Mouse (Mus musculus): Measurements from ENCODE around the gene Eif3g. TPM values are rescaled to one million over a fixed set of nuclear protein-coding genes. Genes with fewer than 3 reads are reported as not detected.
A peak's percentile ranks its signal among the peaks of the same experiment; 100 is the strongest.

Gene Eif3g
- total RNA-seq (2014; rRNA removed) (95.7 and 102 TPM in 2 replicates), polyA plus RNA-seq (2015; fragmentation: Nextera tagmentation; extraction: Ambion mirVana) (227 and 232 TPM in 2 replicates)

DNA sequence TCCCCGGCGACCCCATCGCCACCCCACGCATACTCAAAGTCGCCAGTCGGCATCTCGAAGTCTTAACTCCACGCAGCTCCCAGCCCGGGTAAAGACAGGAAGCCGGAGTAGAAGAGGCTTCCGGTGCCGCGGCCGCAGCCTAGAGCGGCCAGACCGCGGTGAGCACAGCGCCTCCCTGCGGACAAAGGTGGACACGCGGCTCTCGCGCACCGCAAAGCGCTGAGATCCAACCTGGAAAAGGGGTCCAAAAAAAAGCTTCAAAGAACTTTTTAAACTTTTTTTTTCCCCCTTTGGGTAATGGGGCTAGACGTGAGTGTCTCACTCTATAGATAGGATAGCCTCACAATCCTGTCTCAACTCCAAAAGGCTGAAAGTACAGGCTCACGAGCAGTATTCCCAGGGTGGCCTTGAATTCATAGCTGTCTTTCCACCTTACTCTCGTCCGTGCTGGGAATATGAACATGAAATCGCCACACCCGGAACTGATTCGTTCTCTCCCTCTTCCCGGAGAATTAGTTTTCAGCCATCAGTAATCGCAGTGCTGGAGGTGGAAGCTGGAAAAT, at the start of gene Eif3g:
TSS of gene Eif3g (minus strand) at position 113 of the 563 bp plus-strand sequence.
- H3K4me2 ChIP-seq (ENCODE audit: low read depth, low read length, poor library complexity, severe bottlenecking), result peak within 1 kb of the TSS; percentile 65
- peak within 1 kb of the TSS; percentile 91 for H3K9ac ChIP-seq (replicated peaks; ENCODE audit: low read length, poor library complexity, severe bottlenecking)
- no peaks in the 10 kb centered on the region for H3K27me3 ChIP-seq (ENCODE audit: insufficient read depth, low read length)
- WGBS, result 4% methylated on average over 34 of the region's 34 CpGs
- H3K9me3 ChIP-seq (ENCODE audit: low read length), result no peaks in the 10 kb centered on the region
- H3K4me1 ChIP-seq (ENCODE audit: insufficient read depth, low read length), result peaks cover 4% of the 10 kb centered on the region
- peaks cover 23% of the 10 kb centered on the region for H3K36me3 ChIP-seq (ENCODE audit: insufficient read depth, low read length)
- peak; percentile 82 for ATAC-seq (ENCODE audit: low FRiP score)
- peak; percentile 89 for DNase-seq (ENCODE audit: low spot score)
- peak; percentile 96 for TF ChIP-seq CTCF (IDR thresholded peaks at IDR 0.05)
- peak within 1 kb of the TSS; percentile 34; the same call in 1 of the 2 replicates for H3K27ac ChIP-seq (ENCODE audit: low read depth, low read length)
- peak within 1 kb of the TSS; percentile 93 for H3K4me3 ChIP-seq (ENCODE audit: low read depth, low read length)

DNA sequence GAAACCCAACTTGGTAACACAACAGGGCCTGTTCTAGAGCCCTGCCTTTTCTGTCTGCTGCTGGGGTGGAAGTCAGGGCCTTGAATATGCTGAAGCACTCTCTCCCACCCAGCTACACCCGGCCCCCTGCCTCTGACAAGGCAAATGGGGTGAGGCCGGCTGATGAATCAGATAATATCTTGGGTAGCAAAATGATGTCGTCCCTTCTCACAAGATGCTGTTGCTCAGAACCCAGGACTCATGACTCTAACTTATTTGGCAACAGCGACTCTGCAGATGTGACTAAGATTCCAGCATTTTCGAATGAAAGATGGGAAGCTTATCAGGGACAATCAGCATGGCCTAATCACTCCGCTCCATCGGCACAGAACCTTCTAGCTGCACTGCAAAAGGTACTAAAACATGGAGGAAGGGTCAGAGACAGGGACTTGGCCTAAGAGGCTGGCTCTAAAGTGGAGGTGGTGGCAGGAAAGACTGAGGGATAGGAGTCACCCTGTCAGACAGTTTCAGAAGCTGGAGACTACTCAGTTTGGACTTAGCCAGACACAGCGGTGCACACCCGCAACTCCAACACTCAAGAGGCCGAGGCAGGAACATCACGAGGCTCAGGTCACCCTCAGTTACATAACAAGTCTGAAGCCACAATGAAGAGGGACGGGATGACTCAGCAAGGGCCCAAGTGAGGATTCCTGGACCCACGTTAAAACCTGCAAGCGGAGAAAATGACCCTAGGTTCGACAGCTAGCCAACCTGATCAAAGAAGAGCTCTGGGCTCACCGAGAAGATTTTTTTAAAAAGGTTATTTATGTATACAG, 47.9 kb upstream of the Eif3g start:
- Histone ChIP-seq H3K36me3 (ENCODE audit: insufficient read depth, low read length) (peaks cover 4% of the 10 kb centered on the region), H3K9ac (replicated peaks; ENCODE audit: low read length, poor library complexity, severe bottlenecking) (no peak overlapping the region), H3K4me3 (ENCODE audit: low read depth, low read length) (no peak overlapping the region), H3K27ac (ENCODE audit: low read depth, low read length) (no peak overlapping the region), H3K4me1 (ENCODE audit: insufficient read depth, low read length) (peaks cover 6% of the 10 kb centered on the region), H3K9me3 (ENCODE audit: low read length) (no peaks in the 10 kb centered on the region), H3K27me3 (ENCODE audit: insufficient read depth, low read length) (no peaks in the 10 kb centered on the region), H3K4me2 (ENCODE audit: low read depth, low read length, poor library complexity, severe bottlenecking) (no peak overlapping the region)
- TF ChIP-seq CTCF (IDR thresholded peaks at IDR 0.05), result no peak
- no peak for ATAC-seq (ENCODE audit: low FRiP score)
- DNase-seq (ENCODE audit: low spot score), result no peak
- 87% methylated on average over 16 of the region's 16 CpGs for WGBS

DNA sequence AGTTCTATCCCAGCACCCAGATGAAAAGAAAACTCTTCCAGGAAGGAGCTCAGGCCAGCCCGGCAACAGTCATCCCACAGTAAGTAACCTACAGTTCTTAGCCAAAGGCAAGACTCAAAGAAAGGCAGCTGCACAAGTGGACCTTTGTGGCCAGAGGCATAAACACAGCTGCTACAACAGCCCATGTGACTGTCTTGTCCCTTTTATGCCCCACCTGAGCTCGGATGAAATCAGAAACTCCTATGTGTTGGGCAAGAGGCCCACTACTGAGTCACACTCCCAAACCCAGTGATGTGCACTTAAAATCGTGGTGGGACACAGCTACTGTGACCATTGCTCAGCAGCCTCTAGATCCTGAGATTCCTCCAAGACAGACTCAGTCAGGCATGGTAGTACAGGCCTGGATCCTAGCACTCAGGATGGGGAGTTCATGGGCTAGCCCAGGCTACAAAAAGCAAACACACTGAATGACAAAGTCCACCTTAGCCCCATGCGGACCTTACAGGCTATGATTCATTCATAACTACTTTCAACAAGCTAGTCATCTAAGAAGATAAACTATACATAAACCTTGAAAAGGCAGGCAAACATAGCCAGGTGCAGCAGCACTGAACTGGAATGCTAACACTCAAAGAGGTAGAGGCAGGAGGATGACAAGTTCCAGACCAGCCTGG, 46.4 kb upstream of the Eif3g start:
- no peak overlapping the region for H3K4me2 ChIP-seq (ENCODE audit: low read depth, low read length, poor library complexity, severe bottlenecking)
- peaks cover 19% of the 10 kb centered on the region for H3K36me3 ChIP-seq (ENCODE audit: insufficient read depth, low read length)
- DNase-seq (ENCODE audit: low spot score) (no peak), ATAC-seq (ENCODE audit: low FRiP score) (no peak)
- TF ChIP-seq CTCF (IDR thresholded peaks at IDR 0.05), result no peak
- H3K4me3 ChIP-seq (ENCODE audit: low read depth, low read length), result no peak overlapping the region
- no peaks in the 10 kb centered on the region for H3K27me3 ChIP-seq (ENCODE audit: insufficient read depth, low read length)
- H3K4me1 ChIP-seq (ENCODE audit: insufficient read depth, low read length), result no peaks in the 10 kb centered on the region
- no peak overlapping the region for H3K9ac ChIP-seq (replicated peaks; ENCODE audit: low read length, poor library complexity, severe bottlenecking)
- WGBS, result 66% methylated on average over 4 of the region's 4 CpGs
- H3K9me3 ChIP-seq (ENCODE audit: low read length), result no peaks in the 10 kb centered on the region
- H3K27ac ChIP-seq (ENCODE audit: low read depth, low read length), result no peak overlapping the region

DNA sequence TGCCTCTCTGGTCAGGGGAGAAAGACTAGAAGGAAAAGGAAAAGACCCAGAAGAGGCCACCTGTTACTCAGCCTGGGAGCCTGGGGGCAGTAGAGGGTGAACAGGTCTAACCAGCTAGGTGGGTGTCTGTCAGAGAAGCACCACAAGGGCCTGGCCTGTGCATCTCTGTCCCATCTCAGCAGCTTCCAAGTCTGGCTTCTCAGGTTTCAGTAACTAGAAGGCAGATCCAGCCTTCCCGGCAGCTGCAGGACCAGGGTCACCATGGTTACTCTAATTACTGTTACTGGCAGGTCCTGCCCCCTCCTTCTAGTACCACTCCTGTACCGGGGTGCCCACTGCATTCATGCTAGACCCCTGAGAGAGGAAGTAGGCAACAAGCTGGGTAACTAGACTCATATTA, 45.5 kb upstream of the Eif3g start:
- ATAC-seq (ENCODE audit: low FRiP score) (no peak), DNase-seq (ENCODE audit: low spot score) (no peak)
- TF ChIP-seq CTCF (IDR thresholded peaks at IDR 0.05), result no peak
- peaks cover 28% of the 10 kb centered on the region for H3K36me3 ChIP-seq (ENCODE audit: insufficient read depth, low read length)
- no peak overlapping the region for H3K4me3 ChIP-seq (ENCODE audit: low read depth, low read length)
- H3K4me2 ChIP-seq (ENCODE audit: low read depth, low read length, poor library complexity, severe bottlenecking), result no peak overlapping the region
- no peaks in the 10 kb centered on the region for H3K9me3 ChIP-seq (ENCODE audit: low read length)
- H3K9ac ChIP-seq (replicated peaks; ENCODE audit: low read length, poor library complexity, severe bottlenecking), result 0 out of 2 replicates have a peak overlapping the region, but pooled peaks have one; percentile 5
- no peak overlapping the region for H3K27ac ChIP-seq (ENCODE audit: low read depth, low read length)
- H3K4me1 ChIP-seq (ENCODE audit: insufficient read depth, low read length), result no peaks in the 10 kb centered on the region
- H3K27me3 ChIP-seq (ENCODE audit: insufficient read depth, low read length), result no peaks in the 10 kb centered on the region
- WGBS, result 9% methylated on average over 2 of the region's 2 CpGs

DNA sequence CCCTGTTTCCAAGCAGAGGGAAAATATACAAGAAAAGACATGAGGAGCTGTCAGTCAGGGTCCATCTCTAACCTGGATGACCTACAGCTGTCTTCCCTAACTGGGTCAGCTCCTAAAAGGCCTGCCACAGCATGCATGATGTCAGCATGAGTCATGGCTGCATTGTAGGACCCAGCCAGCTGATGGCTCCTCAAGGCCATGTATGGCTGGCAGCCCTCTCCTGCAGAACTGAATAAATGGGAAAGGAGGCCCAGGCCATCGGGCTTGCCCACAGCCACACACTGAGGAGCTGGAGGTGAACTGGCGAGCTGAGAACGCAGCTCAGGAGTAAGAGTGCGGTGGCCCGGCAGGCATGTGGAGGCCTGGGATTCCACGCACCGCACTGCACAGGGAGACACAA, 45.0 kb upstream of the Eif3g start:
- no peak for DNase-seq (ENCODE audit: low spot score)
- Histone ChIP-seq H3K4me1 (ENCODE audit: insufficient read depth, low read length) (no peaks in the 10 kb centered on the region), H3K27me3 (ENCODE audit: insufficient read depth, low read length) (no peaks in the 10 kb centered on the region), H3K9me3 (ENCODE audit: low read length) (no peaks in the 10 kb centered on the region), H3K36me3 (ENCODE audit: insufficient read depth, low read length) (peaks cover 33% of the 10 kb centered on the region), H3K27ac (ENCODE audit: low read depth, low read length) (no peak overlapping the region), H3K4me3 (ENCODE audit: low read depth, low read length) (no peak overlapping the region), H3K4me2 (ENCODE audit: low read depth, low read length, poor library complexity, severe bottlenecking) (no peak overlapping the region), H3K9ac (replicated peaks; ENCODE audit: low read length, poor library complexity, severe bottlenecking) (no peak overlapping the region)
- 93% methylated on average over 7 of the region's 7 CpGs for WGBS
- no peak for TF ChIP-seq CTCF (IDR thresholded peaks at IDR 0.05)
- ATAC-seq (ENCODE audit: low FRiP score), result no peak

Data from midbrain, postnatal 0 days (tissue).